Mouse (Mus musculus): ENCODE data around the gene Mdm2.

GRCm38 (mm10) chr10:117755086-117755798 lies 44.7 kb upstream of the Mdm2 start:
- TF ChIP-seq CTCF (IDR thresholded peaks at IDR 0.05) (no peak), POLR2A (IDR thresholded peaks at IDR 0.05; ENCODE audit: insufficient read depth, low read depth, low read length) (no peak)
